Mouse (Mus musculus): ENCODE measurements around the gene Zdbf2. TPM values are rescaled to one million over a fixed set of nuclear protein-coding genes. Genes with fewer than 3 reads are reported as not detected.

Zdbf2 gene
- not detected for total RNA-seq (2023)

GRCm38 (mm10) chr1:63272741-63273338 lies at the start of gene Zdbf2:
Gene Zdbf2, plus strand, starts transcription at chr1:63273265.

Other genes starting within 250 kb of the Zdbf2 start
- 10 to 100 TPM; 53.9 to 55.6 TPM for gene Ino80d, start 158.6 kb upstream of the Zdbf2 start, total RNA-seq (2023)
- gene Eef1b2, start 96.4 kb upstream of the Zdbf2 start, total RNA-seq (2023) = 100 to 1,000 TPM; 384 to 416 TPM
- 10 to 100 TPM; 54.7 to 60.1 TPM for gene Ndufs1, start 96.4 kb upstream of the Zdbf2 start, total RNA-seq (2023)
- gene Gpr1, start 58.7 kb upstream of the Zdbf2 start, total RNA-seq (2023) = not detected
- not detected for gene Adam23, start 172.6 kb downstream of the Zdbf2 start, total RNA-seq (2023)